Mouse (Mus musculus) heart, adult 2 months (tissue): ENCODE measurements at regions not wholly inside any gene's neighbourhood (a gene's known extent, or its start where the extent isn't known, plus 50 kb on each side); places are given as distances from the start of the nearest gene placed in this dataset.

ENCODE experiments used
- CTCF ChIP-seq: fragments of 200-600 bp; IDR thresholded peaks from 2 replicates; pipeline ENCODE4 v1.8.1; 2022; ENCODE audit warnings: antibody characterized with exemption, mild to moderate bottlenecking, moderate library complexity
- POLR2A ChIP-seq: fragments of 200-500 bp; IDR thresholded peaks from 2 replicates; pipeline ENCODE4 v1.6.1; 2011; ENCODE audit warnings: mild to moderate bottlenecking, low read depth, low read length, control low read depth; ENCODE audit not compliant: insufficient read depth

DNA sequence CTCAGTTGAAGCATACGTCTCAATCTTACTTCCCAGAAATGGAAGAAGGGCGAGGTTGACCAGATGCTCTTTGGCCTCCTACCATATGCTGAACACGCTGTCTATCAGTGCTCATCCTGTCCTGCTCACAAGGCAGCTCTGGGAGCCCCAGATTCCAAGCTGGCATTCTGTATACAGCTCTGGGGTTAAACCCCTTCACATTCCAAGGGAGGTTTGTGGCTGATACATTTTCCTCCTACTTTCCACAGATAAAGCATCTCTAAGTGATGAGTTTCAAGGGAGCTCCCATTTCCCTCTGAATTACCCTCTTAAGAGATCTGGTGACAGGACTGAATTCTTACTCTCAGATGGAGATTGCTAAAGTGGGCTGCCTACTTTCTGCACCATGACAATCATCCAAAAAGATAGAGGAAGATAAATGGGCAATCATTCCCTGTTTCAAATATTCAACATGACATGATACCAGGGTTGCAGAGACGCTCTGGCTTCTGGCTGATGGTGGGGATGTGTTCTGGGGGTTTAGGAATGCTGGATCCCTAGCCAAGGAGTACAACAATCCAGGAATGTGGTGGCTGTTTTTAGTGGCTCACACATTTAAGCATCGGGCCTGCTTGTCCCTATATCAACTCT, 138.7 kb upstream of the Bmp4 start:
- no peak for TF ChIP-seq CTCF
- TF ChIP-seq POLR2A = no peak
